Mouse (Mus musculus) hindbrain, postnatal 0 days (tissue): ENCODE data around the gene Gm26602. TPM values are rescaled to one million over a fixed set of nuclear protein-coding genes. Genes with fewer than 3 reads are reported as not detected.
A peak's percentile ranks its signal among the peaks of the same experiment; 100 is the strongest.

Source experiments
- ATAC-seq: fragments of 200-750 bp; cut with Nextera tagmentation; 2 replicates; pipeline ENCODE4 v1.8.0; 2017; ENCODE audit warnings: mild to moderate bottlenecking, moderate TSS enrichment, moderate library complexity
- DNase-seq: peaks from one replicate; pipeline ENCODE4 v3.0.0-alpha.2; 2015; ENCODE audit warnings: low spot score
- H3K27ac ChIP-seq: fragments of 300-500 bp; sonication (generic); 2 replicates; pipeline ENCODE4 v1.5.1; 2014; ENCODE audit warnings: mild to moderate bottlenecking
- H3K27me3 ChIP-seq: fragments of 300-500 bp; sonication (generic); 2 replicates; pipeline ENCODE4 v1.6.1; 2014; ENCODE audit warnings: low read length, mixed read lengths; ENCODE audit not compliant: insufficient read depth
- H3K36me3 ChIP-seq: fragments of 300-500 bp; sonication (generic); 2 replicates; pipeline ENCODE4 v1.6.1; 2014; ENCODE audit warnings: low read length, mixed read lengths; ENCODE audit not compliant: insufficient read depth
- H3K4me1 ChIP-seq: fragments of 300-500 bp; sonication (generic); 2 replicates; pipeline ENCODE4 v1.6.1; 2014; ENCODE audit warnings: antibody characterized with exemption, low read length, mixed read lengths; ENCODE audit not compliant: insufficient read depth
- H3K4me2 ChIP-seq: fragments of 300-500 bp; sonication (generic); 2 replicates; pipeline ENCODE4 v1.6.1; 2014; ENCODE audit warnings: low read depth, mild to moderate bottlenecking, low read length, moderate library complexity, mixed read lengths
- H3K4me3 ChIP-seq: fragments of 300-500 bp; sonication (generic); 2 replicates; pipeline ENCODE4 v1.5.1; 2014; ENCODE audit warnings: low read length
- H3K9ac ChIP-seq: fragments of 300-500 bp; sonication (generic); replicated peaks from 2 replicates; pipeline ENCODE4 v1.6.1; 2014; ENCODE audit warnings: mild to moderate bottlenecking, low read length, moderate library complexity, mixed read lengths
- H3K9me3 ChIP-seq: fragments of 300-500 bp; sonication (generic); 2 replicates; pipeline ENCODE4 v1.6.1; 2016; ENCODE audit warnings: low read length, mixed read lengths
- CTCF ChIP-seq: IDR thresholded peaks from 2 replicates; pipeline ENCODE4 v1.5.1; 2016; ENCODE audit warnings: antibody characterized with exemption, control low read depth, low read depth
- WGBS: fragments of 180-500 bp; shearing (Covaris S2); extraction: QIAGEN DNeasy Blood & Tissue Kit; methylation state at CpG from one replicate; pipeline ENCODE4 v1.1.7; 2014; 5-methylcytosine and 5-hydroxymethylcytosine counted together
- polyA plus RNA-seq: library from polyadenylated mRNA; unstranded; fragments of >200 nt; fragmentation: Nextera tagmentation; extraction: Ambion mirVana; gene quantifications from 2 replicates; pipeline ENCODE4 v1.2.1, GENCODE M21; 2015
- total RNA-seq: library from RNA; depleted of rRNA; stranded (reverse); fragments of >200 nt; gene quantifications from 2 replicates; pipeline ENCODE4 v1.2.3, GENCODE M21; 2014

Gm26602 gene
- total and polyA plus RNA-seq, 2 experiments from 2014 or later: 17.2 TPM; not detected in 1

- H3K4me3 ChIP-seq: no peak overlapping the region
- peak; percentile 87 for DNase-seq
- H3K27me3 ChIP-seq: no peaks in the 10 kb centered on the region
- ATAC-seq: peak; percentile 89
- no peak overlapping the region for H3K9ac ChIP-seq
- 31% methylated on average over 13 of the region's 13 CpGs for WGBS
- no peak overlapping the region for H3K4me2 ChIP-seq
- peak overlapping the region; percentile 48 for H3K27ac ChIP-seq
- H3K36me3 ChIP-seq: no peaks in the 10 kb centered on the region
- H3K9me3 ChIP-seq: no peaks in the 10 kb centered on the region
- H3K4me1 ChIP-seq: peaks cover 10% of the 10 kb centered on the region
- no peak for TF ChIP-seq CTCF
Measured at GRCm38 (mm10) chr10:79934272-79934721, 23.6 kb downstream of the Gm26602 start.

GRCm38 (mm10) chr10:79934794-79935569 lies 24.3 kb downstream of the Gm26602 start:
- no peaks in the 10 kb centered on the region for H3K36me3 ChIP-seq
- no peaks in the 10 kb centered on the region for H3K9me3 ChIP-seq
- H3K9ac ChIP-seq: no peak overlapping the region
- ATAC-seq: no peak
- no peak overlapping the region for H3K4me2 ChIP-seq
- no peak for TF ChIP-seq CTCF
- no peak overlapping the region for H3K4me3 ChIP-seq
- WGBS: 79% methylated on average over 16 of the region's 16 CpGs
- 0 out of 2 replicates have a peak overlapping the region, but pooled peaks have one; percentile 48 for H3K27ac ChIP-seq
- no peak for DNase-seq
- peaks cover 10% of the 10 kb centered on the region for H3K4me1 ChIP-seq
- no peaks in the 10 kb centered on the region for H3K27me3 ChIP-seq

GRCm38 (mm10) chr10:79936284-79936910 lies 25.7 kb downstream of the Gm26602 start:
- Histone ChIP-seq H3K4me2 (no peak overlapping the region), H3K27ac (no peak overlapping the region; the same call in 1 of the 2 replicates), H3K4me3 (no peak overlapping the region), H3K27me3 (no peaks in the 10 kb centered on the region), H3K4me1 (peaks cover 10% of the 10 kb centered on the region), H3K9me3 (no peaks in the 10 kb centered on the region), H3K9ac (no peak overlapping the region), H3K36me3 (no peaks in the 10 kb centered on the region)
- ATAC-seq (no peak), DNase-seq (no peak)
- WGBS: 50% methylated on average over 10 of the region's 10 CpGs
- no peak for TF ChIP-seq CTCF

GRCm38 (mm10) chr10:79936911-79937441 lies 26.3 kb downstream of the Gm26602 start:
- DNase-seq (peak; percentile 42), ATAC-seq (no peak)
- no peak for TF ChIP-seq CTCF
- Histone ChIP-seq H3K9ac (0 out of 2 replicates have a peak overlapping the region, but pooled peaks have one; percentile 22), H3K4me3 (no peak overlapping the region), H3K27ac (no peak overlapping the region; the same call in 1 of the 2 replicates), H3K9me3 (no peaks in the 10 kb centered on the region), H3K36me3 (no peaks in the 10 kb centered on the region), H3K4me2 (peak overlapping the region; percentile 39), H3K27me3 (no peaks in the 10 kb centered on the region), H3K4me1 (peaks cover 10% of the 10 kb centered on the region)
- 31% methylated on average over 27 of the region's 27 CpGs for WGBS

- H3K9ac ChIP-seq: no peak overlapping the region
- DNase-seq (no peak), ATAC-seq (no peak)
- H3K27ac ChIP-seq: no peak overlapping the region
- H3K36me3 ChIP-seq: no peaks in the 10 kb centered on the region
- H3K27me3 ChIP-seq: no peaks in the 10 kb centered on the region
- no peak for TF ChIP-seq CTCF
- no peak overlapping the region for H3K4me3 ChIP-seq
- H3K9me3 ChIP-seq: no peaks in the 10 kb centered on the region
- no peak overlapping the region for H3K4me2 ChIP-seq
- WGBS: 39% methylated on average over 11 of the region's 11 CpGs
- H3K4me1 ChIP-seq: peaks cover 5% of the 10 kb centered on the region
Measured at GRCm38 (mm10) chr10:79937775-79938526, 27.3 kb downstream of the Gm26602 start.

- Histone ChIP-seq H3K27me3 (no peaks in the 10 kb centered on the region), H3K9me3 (no peaks in the 10 kb centered on the region), H3K4me1 (peaks cover 4% of the 10 kb centered on the region), H3K27ac (no peak overlapping the region), H3K36me3 (no peaks in the 10 kb centered on the region), H3K4me3 (no peak overlapping the region), H3K9ac (no peak overlapping the region), H3K4me2 (no peak overlapping the region)
- ATAC-seq (no peak), DNase-seq (no peak)
- WGBS: 72% methylated on average over 7 of the region's 7 CpGs
- no peak for TF ChIP-seq CTCF
Measured at GRCm38 (mm10) chr10:79940749-79941148, 30.1 kb downstream of the Gm26602 start.
